Mouse (Mus musculus): ENCODE data around the gene Epn2.

Epn2 gene

GRCm38 (mm10) chr11:61578983-61579877, at the start of gene Epn2:
Gene Epn2 (minus strand): TSS chr11:61579687.
- DNase-seq (ENCODE audit: low read depth, low spot score) = peak; percentile 11

GRCm38 (mm10) chr11:61626509-61626908, 47.0 kb upstream of the Epn2 start:
- peak; percentile 2 for DNase-seq (ENCODE audit: low read depth, low spot score)

- DNase-seq (ENCODE audit: low read depth, low spot score) = no peak
These were observed 45.6 kb upstream of the Epn2 start for GRCm38 (mm10) chr11:61625136-61625535.

- no peak for DNase-seq (ENCODE audit: low read depth, low spot score)
These were observed 41.3 kb upstream of the Epn2 start for GRCm38 (mm10) chr11:61620762-61621161.

- no peak for DNase-seq (ENCODE audit: low read depth, low spot score)
These were observed 40.8 kb upstream of the Epn2 start for GRCm38 (mm10) chr11:61620254-61620670.

GRCm38 (mm10) chr11:61619791-61620241, 40.3 kb upstream of the Epn2 start:
- no peak for DNase-seq (ENCODE audit: low read depth, low spot score)

- no peak for DNase-seq (ENCODE audit: low read depth, low spot score)
These were observed 39.9 kb upstream of the Epn2 start for GRCm38 (mm10) chr11:61619356-61619755.

- no peak for DNase-seq (ENCODE audit: low read depth, low spot score)
These were observed 39.1 kb upstream of the Epn2 start for GRCm38 (mm10) chr11:61618571-61618970.

- DNase-seq (ENCODE audit: low read depth, low spot score) = no peak
These were observed 38.6 kb upstream of the Epn2 start for GRCm38 (mm10) chr11:61618131-61618530.

- no peak for DNase-seq (ENCODE audit: low read depth, low spot score)
These were observed 37.9 kb upstream of the Epn2 start for GRCm38 (mm10) chr11:61617293-61617975.

GRCm38 (mm10) chr11:61616523-61617292, 37.2 kb upstream of the Epn2 start:
- no peak for DNase-seq (ENCODE audit: low read depth, low spot score)

- no peak for DNase-seq (ENCODE audit: low read depth, low spot score)
These were observed 36.4 kb upstream of the Epn2 start for GRCm38 (mm10) chr11:61615686-61616522.

GRCm38 (mm10) chr11:61614401-61614800, 34.9 kb upstream of the Epn2 start:
- no peak for DNase-seq (ENCODE audit: low read depth, low spot score)

- DNase-seq (ENCODE audit: low read depth, low spot score) = no peak
These were observed 32.7 kb upstream of the Epn2 start for GRCm38 (mm10) chr11:61612116-61612635.

GRCm38 (mm10) chr11:61611197-61611596, 31.7 kb upstream of the Epn2 start:
- DNase-seq (ENCODE audit: low read depth, low spot score) = no peak

- no peak for DNase-seq (ENCODE audit: low read depth, low spot score)
These were observed 28.6 kb upstream of the Epn2 start for GRCm38 (mm10) chr11:61608072-61608471.

- no peak for DNase-seq (ENCODE audit: low read depth, low spot score)
These were observed 23.2 kb upstream of the Epn2 start for GRCm38 (mm10) chr11:61602705-61603104.

- DNase-seq (ENCODE audit: low read depth, low spot score) = no peak
These were observed 22.0 kb upstream of the Epn2 start for GRCm38 (mm10) chr11:61601465-61601864.

GRCm38 (mm10) chr11:61598367-61598766, 18.9 kb upstream of the Epn2 start:
- no peak for DNase-seq (ENCODE audit: low read depth, low spot score)

GRCm38 (mm10) chr11:61597471-61597870, 18.0 kb upstream of the Epn2 start:
- no peak for DNase-seq (ENCODE audit: low read depth, low spot score)

- no peak for DNase-seq (ENCODE audit: low read depth, low spot score)
These were observed 13.6 kb upstream of the Epn2 start for GRCm38 (mm10) chr11:61593069-61593468.

Data from c-Kit-negative CD71-positive TER-119-positive erythroid progenitor cells, embryonic 14.5 days (primary cell).